Comparison of ENCODE assay signal across 8 mouse cellular contexts in genomic region chr9:58248746-58249413, GRCm38 (mm10). TPM values are rescaled to one million over a fixed set of nuclear protein-coding genes. Genes with fewer than 3 reads are reported as not detected.
A peak's percentile ranks its signal among the peaks of the same experiment; 100 is the strongest.
DNase-seq lines count a peak whose midpoint lies in the region; ATAC-seq and TF ChIP-seq lines count a peak whose summit lies in the region.

No protein-coding gene starts in this region.

- no peak for TF ChIP-seq CTCF in embryonic fibroblast, embryonic 13.5 days (IDR thresholded peaks at IDR 0.05; ENCODE audit: borderline replicate concordance, insufficient read depth, low read length)

- peaks cover 17% of the 10 kb centered on the region; the same call in 1 of the 2 replicates for H3K4me1 ChIP-seq in neural tube, embryonic 11.5 days (ENCODE audit: control insufficient read depth, insufficient read depth, low read length)
- peaks cover 3% of the 10 kb centered on the region; the same call in 1 of the 2 replicates for H3K4me1 ChIP-seq in embryonic fibroblast, embryonic 13.5 days (ENCODE audit: control insufficient read depth, insufficient read depth, low read length)
- peaks cover 50% of the 10 kb centered on the region for H3K4me1 ChIP-seq in limb, embryonic 13.5 days
- H3K4me1 ChIP-seq in stomach, embryonic 15.5 days, result peaks cover 24% of the 10 kb centered on the region

- peak overlapping the region; percentile 38 for H3K4me3 ChIP-seq in neural tube, embryonic 11.5 days (ENCODE audit: low read depth, low read length)
- H3K4me3 ChIP-seq in embryonic fibroblast, embryonic 13.5 days (ENCODE audit: insufficient read depth, low read length), result peak overlapping the region; percentile 68
- peak overlapping the region; percentile 62 for H3K4me3 ChIP-seq in limb, embryonic 13.5 days
- H3K4me3 ChIP-seq in stomach, embryonic 15.5 days (replicated peaks), result peak overlapping the region; percentile 59

- H3K9me3 ChIP-seq in neural tube, embryonic 11.5 days (ENCODE audit: control insufficient read depth, low read length), result no peaks in the 10 kb centered on the region
- H3K9me3 ChIP-seq in limb, embryonic 13.5 days, result no peaks in the 10 kb centered on the region
- no peaks in the 10 kb centered on the region for H3K9me3 ChIP-seq in stomach, embryonic 15.5 days

- DNase-seq in neural tube, embryonic 11.5 days (ENCODE audit: low spot score), result no peak
- no peak for DNase-seq in neural tube, embryonic 10.5 days (ENCODE audit: extremely low spot score, low spot score)
- DNase-seq in urinary bladder, postnatal 36 days (ENCODE audit: low spot score in 2 of 2), result no peak
- DNase-seq in yolk sac, embryonic 10.5 days (ENCODE audit: low spot score), result no peak
- no peak for DNase-seq in gastrocnemius, postnatal 10 days

- H3K36me3 ChIP-seq in neural tube, embryonic 11.5 days (ENCODE audit: control insufficient read depth, insufficient read depth, low read length), result no peaks in the 10 kb centered on the region
- H3K36me3 ChIP-seq in limb, embryonic 13.5 days, result no peaks in the 10 kb centered on the region
- no peaks in the 10 kb centered on the region; the same call in 1 of the 2 replicates for H3K36me3 ChIP-seq in stomach, embryonic 15.5 days

- H3K27me3 ChIP-seq in neural tube, embryonic 11.5 days (ENCODE audit: control insufficient read depth, insufficient read depth, low read length), result no peaks in the 10 kb centered on the region
- H3K27me3 ChIP-seq in limb, embryonic 13.5 days, result no peaks in the 10 kb centered on the region
- no peaks in the 10 kb centered on the region for H3K27me3 ChIP-seq in stomach, embryonic 15.5 days (replicated peaks)

- ATAC-seq in neural tube, embryonic 11.5 days (ENCODE audit: insufficient read depth, low FRiP score, low TSS enrichment), result no peak
- no peak for ATAC-seq in limb, embryonic 13.5 days (ENCODE audit: low FRiP score, low read depth)
- no peak for ATAC-seq in stomach, embryonic 15.5 days (ENCODE audit: insufficient read depth, low FRiP score, low read depth)

- peak overlapping the region; percentile 43 for H3K9ac ChIP-seq in neural tube, embryonic 11.5 days (ENCODE audit: low read length)
- peak overlapping the region; percentile 76 for H3K9ac ChIP-seq in limb, embryonic 13.5 days
- peak overlapping the region; percentile 61 for H3K9ac ChIP-seq in stomach, embryonic 15.5 days

- H3K27ac ChIP-seq in neural tube, embryonic 11.5 days (ENCODE audit: low read depth, low read length), result no peak overlapping the region
- H3K27ac ChIP-seq in embryonic fibroblast, embryonic 13.5 days (ENCODE audit: insufficient read depth, low read length), result peak overlapping the region; percentile 70
- peak overlapping the region; percentile 95 for H3K27ac ChIP-seq in limb, embryonic 13.5 days
- H3K27ac ChIP-seq in stomach, embryonic 15.5 days, result peak overlapping the region; percentile 97

- peak; percentile 16; the same call in 1 of the 2 replicates for TF ChIP-seq POLR2A in embryonic fibroblast, embryonic 13.5 days (IDR thresholded peaks at IDR 0.05; ENCODE audit: low read depth, low read length)

- H3K4me2 ChIP-seq in neural tube, embryonic 11.5 days (ENCODE audit: low read depth), result peak overlapping the region; percentile 45
- H3K4me2 ChIP-seq in limb, embryonic 13.5 days (replicated peaks), result peak overlapping the region; percentile 79
- H3K4me2 ChIP-seq in stomach, embryonic 15.5 days, result peak overlapping the region; percentile 66

- WGBS in neural tube, embryonic 11.5 days, result 43% methylated on average over 7 of the region's 7 CpGs
- 33% methylated on average over 7 of the region's 7 CpGs for WGBS in limb, embryonic 13.5 days
- 22% methylated on average over 7 of the region's 7 CpGs for WGBS in stomach, embryonic 15.5 days

RNA-seq across cellular contexts. Expression of gene Pml, which starts 0.7 kb away (rescaled TPM):
- 7.6 and 10.6 TPM in 2 replicates for polyA plus RNA-seq in neural tube, embryonic 11.5 days (2014; fragmentation: Nextera tagmentation; extraction: Ambion mirVana)
- polyA plus RNA-seq in embryonic fibroblast, embryonic 13.5 days (2011; ENCODE audit: insufficient read length, low read depth, missing spikeins), result 56.3 and 86.6 TPM in 2 replicates
- polyA plus RNA-seq in limb, embryonic 13.5 days (2015; fragmentation: Nextera tagmentation; extraction: Ambion mirVana), result 15.3 and 18.2 TPM in 2 replicates
- polyA plus RNA-seq in stomach, embryonic 15.5 days (2015; fragmentation: Nextera tagmentation; extraction: Ambion mirVana), result 15.5 and 19.6 TPM in 2 replicates
- 10 to 100 TPM in 1 of 2 experiments, 1 to 10 TPM in 1; 7.3 to 12.6 TPM for total RNA-seq in gastrocnemius, postnatal 10 days (2021)

RNA-seq across cellular contexts. Expression of gene Stoml1, which starts 4.1 kb away (rescaled TPM):
- 29.6 and 35.9 TPM in 2 replicates for polyA plus RNA-seq in neural tube, embryonic 11.5 days (2014; fragmentation: Nextera tagmentation; extraction: Ambion mirVana)
- 25.9 and 27.0 TPM in 2 replicates for polyA plus RNA-seq in embryonic fibroblast, embryonic 13.5 days (2011; ENCODE audit: insufficient read length, low read depth, missing spikeins)
- polyA plus RNA-seq in limb, embryonic 13.5 days (2015; fragmentation: Nextera tagmentation; extraction: Ambion mirVana), result 44.2 and 45.6 TPM in 2 replicates
- polyA plus RNA-seq in stomach, embryonic 15.5 days (2015; fragmentation: Nextera tagmentation; extraction: Ambion mirVana), result 24.1 and 30.0 TPM in 2 replicates
- total RNA-seq in gastrocnemius, postnatal 10 days (2021), result 10 to 100 TPM in 1 of 2 experiments, 1 to 10 TPM in 1; 9.1 to 12.3 TPM

RNA-seq across cellular contexts. Expression of gene Islr2, which starts 44.8 kb away (rescaled TPM):
- 6.3 and 9.3 TPM in 2 replicates for polyA plus RNA-seq in neural tube, embryonic 11.5 days (2014; fragmentation: Nextera tagmentation; extraction: Ambion mirVana)
- 0.30 TPM in 1 of 2 replicates, not detected in the other for polyA plus RNA-seq in embryonic fibroblast, embryonic 13.5 days (2011; ENCODE audit: insufficient read length, low read depth, missing spikeins)
- 2.0 and 2.1 TPM in 2 replicates for polyA plus RNA-seq in limb, embryonic 13.5 days (2015; fragmentation: Nextera tagmentation; extraction: Ambion mirVana)
- 1.5 and 1.7 TPM in 2 replicates for polyA plus RNA-seq in stomach, embryonic 15.5 days (2015; fragmentation: Nextera tagmentation; extraction: Ambion mirVana)
- total RNA-seq in gastrocnemius, postnatal 10 days (2021), result 1 to 10 TPM; 4.3 to 4.5 TPM

RNA-seq across cellular contexts. Expression of gene Islr, which starts 44.8 kb away (rescaled TPM):
- 31.2 and 31.5 TPM in 2 replicates for polyA plus RNA-seq in neural tube, embryonic 11.5 days (2014; fragmentation: Nextera tagmentation; extraction: Ambion mirVana)
- polyA plus RNA-seq in embryonic fibroblast, embryonic 13.5 days (2011; ENCODE audit: insufficient read length, low read depth, missing spikeins), result 17.8 and 36.3 TPM in 2 replicates
- 207 and 210 TPM in 2 replicates for polyA plus RNA-seq in limb, embryonic 13.5 days (2015; fragmentation: Nextera tagmentation; extraction: Ambion mirVana)
- polyA plus RNA-seq in stomach, embryonic 15.5 days (2015; fragmentation: Nextera tagmentation; extraction: Ambion mirVana), result 105 and 114 TPM in 2 replicates
- 100 to 1,000 TPM in 1 of 2 experiments, 10 to 100 TPM in 1; 98.8 to 119 TPM for total RNA-seq in gastrocnemius, postnatal 10 days (2021)
